Mouse (Mus musculus) CH12.LX (cell line): ENCODE results near the gene Oit1.

ENCODE experiments used
- CTCF ChIP-seq, 2 experiments: IDR thresholded peaks in 1 of 2; conservative IDR thresholded peaks in 1 of 2; 2 replicates each; pipeline ENCODE4 v1.5.1; 2011 to 2012; ENCODE audit warnings: low read depth in 2 of 2, low read length in 2 of 2, improper control_type of control experiment in 1 of 2, inconsistent platforms in 1 of 2, mild to moderate bottlenecking in 1 of 2, moderate library complexity in 1 of 2
- ETS1 ChIP-seq: conservative IDR thresholded peaks from 2 replicates; pipeline ENCODE4 v1.6.1; 2012; ENCODE audit warnings: low read depth, mild to moderate bottlenecking, inconsistent platforms, low read length, improper control_type of control experiment, moderate library complexity
- KAT2A ChIP-seq: IDR thresholded peaks from 2 replicates; pipeline ENCODE4 v1.6.1; 2012; ENCODE audit warnings: low read length, improper control_type of control experiment, inconsistent platforms; ENCODE audit not compliant: insufficient replicate concordance
- MAZ ChIP-seq: IDR thresholded peaks from 2 replicates; pipeline ENCODE4 v1.6.1; 2012; ENCODE audit warnings: low read depth, mild to moderate bottlenecking, inconsistent platforms, low read length, improper control_type of control experiment, moderate library complexity
- POLR2AphosphoS2 ChIP-seq: IDR thresholded peaks from 2 replicates; pipeline ENCODE4 v1.6.1; 2011; ENCODE audit warnings: low read depth, low read length, improper control_type of control experiment
- TBP ChIP-seq: conservative IDR thresholded peaks from 2 replicates; pipeline ENCODE4 v1.6.1; 2011; ENCODE audit warnings: low read depth, low read length, improper control_type of control experiment
- ZNF384 ChIP-seq: IDR thresholded peaks from 2 replicates; pipeline ENCODE4 v1.6.1; 2012; ENCODE audit warnings: low read depth, low read length, improper control_type of control experiment, inconsistent platforms

GRCm38 (mm10) chr14:8331307-8331905 lies 47.1 kb downstream of the Oit1 start:
- no peak for TF ChIP-seq CTCF (conservative IDR thresholded peaks at IDR 0.05 in 1 of 2, IDR thresholded peaks at IDR 0.05 in 1 of 2; ENCODE audit: low read depth in 2 of 2, low read length in 2 of 2)
- no peak for TF ChIP-seq POLR2AphosphoS2
- TF ChIP-seq MAZ, result no peak
- no peak for TF ChIP-seq ETS1
- no peak for TF ChIP-seq KAT2A
- TF ChIP-seq TBP, result no peak
- no peak for TF ChIP-seq ZNF384
